Mouse (Mus musculus) small intestine, adult 10 weeks (tissue): ENCODE data around the gene Maoa. TPM values are rescaled to one million over a fixed set of nuclear protein-coding genes. Genes with fewer than 3 reads are reported as not detected.

Experiments used
- polyA plus RNA-seq: library from polyadenylated mRNA; stranded (reverse); fragments of 350-450 nt; fragmentation: Illumina TruSeq; extraction: RNeasy Lipid Tissue Mini Kit (QIAGEN cat#74804); gene quantifications from one replicate; pipeline ENCODE4 v1.2.3, GENCODE M21; 2014; ENCODE audit warnings: low replicate concordance

Gene Maoa
- polyA plus RNA-seq = 883 TPM

GRCm38 (mm10) chrX:16619034-16619929 lies at the start of gene Maoa:
Gene Maoa (plus strand): TSS chrX:16619698.

Other genes with a start within 250 kb of the Maoa start
- not detected for gene Cypt1, start 96.8 kb upstream of the Maoa start, polyA plus RNA-seq
- gene Maob, start 197.7 kb downstream of the Maoa start, polyA plus RNA-seq = 335 TPM